Mouse (Mus musculus): ENCODE measurements at regions not wholly inside any gene's neighbourhood (a gene's known extent, or its start where the extent isn't known, plus 50 kb on each side); places are given as distances from the start of the nearest gene placed in this dataset.
A peak's percentile ranks its signal among the peaks of the same experiment; 100 is the strongest.

DNA sequence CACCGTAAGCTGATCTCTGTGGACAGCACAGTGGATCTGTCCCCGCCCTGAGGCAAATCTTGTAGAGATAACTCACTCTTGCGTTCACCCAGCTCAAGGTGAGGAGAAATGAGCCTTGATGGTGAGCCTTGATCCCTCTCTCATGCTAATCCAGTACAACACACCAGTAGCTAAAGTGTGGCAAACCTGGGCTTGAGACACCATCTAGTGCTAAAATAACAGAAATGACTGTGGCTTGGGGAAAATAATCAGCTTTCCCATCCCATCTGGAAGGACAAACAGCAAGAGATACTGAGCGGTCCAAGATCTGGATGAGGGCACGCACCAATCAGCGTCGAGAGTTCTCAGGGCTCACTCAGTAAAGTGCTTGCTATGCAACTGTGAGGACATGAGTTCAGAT, 50.9 kb upstream of the Cbln4 start:
- no peak for DNase-seq

GRCm38 (mm10) chr2:172103881-172104655, 60.8 kb upstream of the Cbln4 start:
- peak; percentile 4 for DNase-seq

DNA sequence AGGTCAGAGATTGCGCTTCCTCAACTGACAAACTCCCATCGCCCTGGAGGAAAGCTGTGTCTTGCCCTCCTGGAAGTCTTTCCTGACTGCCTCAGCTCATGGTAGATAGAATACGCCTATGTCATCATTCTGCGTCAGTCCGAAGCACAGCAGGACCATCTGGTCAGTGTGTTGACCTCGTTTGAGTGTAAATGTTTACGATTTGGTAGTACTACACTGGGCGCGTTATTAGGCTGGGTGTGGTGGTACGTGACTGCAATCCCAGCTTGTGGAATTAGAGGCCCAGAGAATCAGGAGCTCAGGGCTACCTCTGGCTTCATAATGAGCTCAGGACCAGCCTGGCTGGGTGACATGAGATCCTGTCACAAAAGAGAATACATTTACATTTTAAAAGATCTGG, 62.0 kb upstream of the Cbln4 start:
- no peak for DNase-seq

- no peak for DNase-seq
Measured at GRCm38 (mm10) chr2:172110706-172111105, 67.4 kb upstream of the Cbln4 start.

DNA sequence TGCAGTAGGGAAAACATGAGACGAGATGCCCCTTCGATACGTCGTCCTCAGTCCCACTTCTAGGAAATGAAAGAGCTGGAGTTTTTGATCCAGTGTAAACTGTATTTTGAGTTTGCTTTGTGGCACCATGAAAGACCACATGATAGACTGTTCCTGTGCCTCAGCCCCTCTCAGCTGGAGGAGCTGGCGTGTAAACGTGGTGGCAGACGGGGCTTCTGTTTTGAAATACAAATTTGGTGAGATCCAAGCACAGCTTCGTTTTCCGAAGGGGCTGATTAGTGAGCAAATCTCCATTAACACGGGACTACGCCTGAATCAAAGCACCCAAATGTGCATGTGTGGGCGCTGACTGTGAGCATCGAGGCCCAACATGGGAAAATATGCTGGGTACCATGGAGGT, 70.4 kb upstream of the Cbln4 start:
- DNase-seq = no peak

DNA sequence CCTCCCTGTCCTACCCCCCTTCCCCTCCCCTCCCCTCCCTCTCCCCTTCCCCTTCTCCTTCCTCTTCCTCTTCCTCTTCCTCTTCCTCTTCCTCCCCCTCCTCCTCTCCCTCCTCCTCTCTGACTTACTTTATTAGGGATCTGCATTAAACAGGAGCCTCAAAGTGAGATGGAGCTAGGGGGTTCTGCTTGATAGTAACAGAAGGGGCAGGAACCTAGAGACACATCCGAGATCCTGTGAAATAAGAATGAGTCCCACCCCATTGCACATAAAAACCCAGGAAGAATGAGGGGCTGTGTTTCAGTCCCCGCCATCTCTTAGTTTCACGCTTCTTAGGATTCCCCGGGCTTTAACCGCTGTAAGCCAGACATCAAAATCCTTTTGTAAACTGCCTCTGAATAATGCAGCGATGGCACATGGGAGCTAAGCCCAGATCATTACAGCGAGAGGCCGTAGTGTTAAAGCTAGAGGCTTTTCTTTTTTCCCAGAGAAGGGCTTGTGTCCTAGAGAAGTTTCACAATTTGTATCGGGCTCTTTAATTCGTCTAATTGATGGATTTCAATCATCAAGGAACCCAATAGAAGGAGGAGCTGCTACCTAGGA, 72.4 kb upstream of the Cbln4 start:
- DNase-seq = no peak

DNA sequence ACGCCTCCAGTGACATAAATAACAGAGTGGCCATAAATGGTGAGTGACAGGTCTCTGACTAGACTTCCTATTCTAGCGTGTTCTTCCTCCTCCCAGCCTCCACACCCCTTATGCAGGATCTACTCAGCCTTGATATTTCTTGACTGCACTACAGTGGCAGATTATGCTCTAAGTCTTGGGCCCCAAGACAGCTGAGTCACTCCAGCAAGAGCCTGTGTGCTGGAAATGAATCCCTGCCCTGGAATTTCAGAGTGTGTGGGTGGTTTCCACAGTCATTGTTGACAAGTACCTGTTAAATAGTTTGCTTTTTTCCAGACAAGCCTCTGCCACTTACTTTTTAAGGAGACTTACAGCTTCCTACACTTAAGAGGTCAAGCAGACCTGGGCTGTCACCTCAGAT, 84.3 kb upstream of the Cbln4 start:
- no peak for DNase-seq

DNA sequence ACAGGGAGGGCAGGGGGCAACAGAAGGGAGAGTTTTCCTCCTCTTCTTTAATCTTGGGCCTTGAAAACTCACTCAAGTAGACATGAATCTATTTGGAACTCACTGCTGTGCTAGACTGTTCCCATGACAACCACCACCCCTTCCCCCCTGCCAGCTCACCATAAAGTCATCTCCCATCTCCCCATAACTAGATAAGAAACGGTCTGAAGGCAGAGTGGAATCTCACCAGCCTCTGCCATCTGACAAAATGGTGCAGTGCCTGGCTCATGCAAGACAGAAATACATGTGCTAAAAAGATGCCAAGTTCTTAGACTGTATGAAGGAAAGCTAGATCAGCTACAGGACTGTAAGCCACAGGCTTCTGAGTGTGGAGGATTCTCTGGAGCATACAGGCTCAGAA, 88.0 kb upstream of the Cbln4 start:
- no peak for DNase-seq

GRCm38 (mm10) chr2:172132623-172133332, 89.5 kb upstream of the Cbln4 start:
- no peak for DNase-seq

DNA sequence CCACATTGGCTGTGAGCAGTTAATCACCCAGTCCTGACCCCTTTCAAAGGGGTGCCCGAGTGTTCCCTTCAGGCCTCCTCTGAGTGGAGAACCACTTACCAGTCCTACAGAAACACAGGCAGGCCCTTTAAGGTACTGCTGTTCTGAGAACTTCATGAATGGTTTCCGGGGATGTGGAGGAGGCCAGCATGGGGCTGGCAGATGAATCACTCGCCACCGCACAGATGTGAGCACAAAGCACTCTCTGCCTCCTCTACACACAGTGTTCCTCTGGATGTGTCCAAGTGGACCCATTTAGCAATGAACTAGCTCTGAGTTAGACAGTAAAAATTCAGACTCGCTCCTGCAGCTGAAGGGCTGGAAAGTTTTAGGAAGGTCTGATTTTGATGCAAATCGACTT, 96.8 kb upstream of the Cbln4 start:
- DNase-seq = no peak

DNA sequence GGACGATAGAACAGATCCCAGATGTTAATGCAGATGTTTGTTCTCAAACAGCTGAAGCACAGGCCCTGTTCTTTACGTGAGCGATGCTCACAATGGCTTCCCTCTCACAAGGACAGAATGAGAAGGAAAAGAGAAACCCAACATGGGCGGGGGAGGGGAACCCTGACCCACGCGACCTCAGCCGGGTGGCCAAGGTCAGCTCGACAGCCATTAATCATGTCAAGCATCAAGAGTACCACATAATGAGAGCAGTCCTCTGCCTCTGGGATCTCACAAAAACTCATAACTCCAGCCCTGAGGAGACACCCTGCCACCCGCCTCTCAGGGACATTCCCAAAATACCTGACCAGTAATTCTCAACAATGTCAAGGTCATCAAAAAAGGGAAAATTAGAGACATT, 100.0 kb upstream of the Cbln4 start:
- no peak for DNase-seq

DNA sequence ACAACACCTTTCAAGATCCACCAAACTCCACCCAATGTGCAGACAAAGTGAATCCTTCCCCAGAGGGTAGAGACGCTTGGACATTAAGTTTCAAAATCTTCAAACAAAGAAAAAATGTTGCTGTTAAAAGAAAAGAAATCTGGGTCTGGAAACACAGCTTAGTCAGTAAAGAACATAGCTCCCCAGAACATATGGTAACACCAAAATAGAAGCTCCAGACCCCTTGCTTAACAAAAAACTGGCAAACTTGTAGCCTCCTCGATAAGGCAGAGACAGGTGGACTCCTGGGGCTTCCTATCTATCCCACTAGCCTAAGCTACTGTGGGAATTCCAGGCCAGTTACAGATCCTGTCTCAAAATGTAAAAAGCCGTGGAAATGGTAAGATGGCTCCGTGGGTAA, 99.6 kb upstream of the Mc3r start:
- no peak for DNase-seq

DNA sequence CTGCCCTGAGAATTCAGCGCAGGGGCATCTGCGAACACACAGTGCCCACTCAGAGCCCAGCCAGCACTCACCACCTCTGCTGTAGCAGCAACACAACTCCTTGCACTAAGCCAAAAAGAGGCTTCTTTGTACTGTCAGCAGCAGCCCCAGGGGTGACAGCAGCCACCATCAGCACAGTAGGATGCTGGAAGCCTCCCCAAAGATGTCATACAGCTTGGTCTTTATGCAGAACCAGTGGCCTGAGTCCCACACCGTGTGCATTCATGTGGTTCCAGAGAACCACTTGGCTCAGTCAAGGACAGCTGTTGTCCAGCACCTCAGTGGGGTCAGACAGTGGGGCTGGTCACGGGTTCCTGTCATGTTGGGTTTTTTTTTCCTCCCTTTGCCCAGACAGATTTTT, 98.6 kb upstream of the Mc3r start:
- DNase-seq = no peak

DNA sequence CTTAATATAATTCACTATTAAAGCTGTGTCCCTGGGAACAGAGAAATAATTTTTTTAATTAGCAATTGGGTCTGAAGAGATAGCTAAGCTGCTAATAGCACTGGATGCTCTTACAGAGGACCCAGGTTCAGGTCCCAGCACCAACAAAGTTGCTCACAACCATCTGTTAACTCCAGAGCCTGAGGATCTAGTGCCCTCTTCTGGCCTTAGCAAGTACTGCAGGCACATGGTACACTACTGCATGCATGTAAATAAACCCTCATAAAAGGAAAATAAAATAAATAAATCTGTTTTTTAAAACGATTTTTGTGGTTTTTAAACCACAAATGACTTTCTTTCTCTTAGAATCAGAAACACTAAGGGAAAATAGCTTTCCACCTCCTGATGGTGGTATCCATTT, 97.4 kb upstream of the Mc3r start:
- DNase-seq = no peak

- DNase-seq = no peak
Measured at GRCm38 (mm10) chr2:172159909-172160308, 88.4 kb upstream of the Mc3r start.

DNA sequence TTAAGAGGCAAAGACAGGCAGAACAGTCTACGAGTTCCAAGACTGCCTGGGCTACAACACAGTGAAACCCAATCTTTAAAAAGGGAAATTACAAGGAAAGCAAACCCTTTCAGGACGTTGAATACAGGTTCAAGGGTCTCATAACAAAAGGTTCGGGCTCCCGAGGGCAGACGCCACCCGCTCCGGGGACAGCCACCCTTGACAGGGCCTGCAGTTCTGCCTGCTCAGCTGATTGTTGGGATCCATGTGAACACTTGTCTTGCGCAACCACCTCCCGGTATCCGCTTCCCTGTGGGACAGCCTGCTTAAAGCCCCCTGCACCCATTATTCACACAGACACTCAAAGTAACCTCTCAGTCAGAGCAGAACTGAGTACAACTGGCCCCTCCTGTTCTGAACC, 70.9 kb upstream of the Mc3r start:
- DNase-seq = no peak

GRCm38 (mm10) chr2:172179301-172179700, 69.0 kb upstream of the Mc3r start:
- DNase-seq = no peak

DNA sequence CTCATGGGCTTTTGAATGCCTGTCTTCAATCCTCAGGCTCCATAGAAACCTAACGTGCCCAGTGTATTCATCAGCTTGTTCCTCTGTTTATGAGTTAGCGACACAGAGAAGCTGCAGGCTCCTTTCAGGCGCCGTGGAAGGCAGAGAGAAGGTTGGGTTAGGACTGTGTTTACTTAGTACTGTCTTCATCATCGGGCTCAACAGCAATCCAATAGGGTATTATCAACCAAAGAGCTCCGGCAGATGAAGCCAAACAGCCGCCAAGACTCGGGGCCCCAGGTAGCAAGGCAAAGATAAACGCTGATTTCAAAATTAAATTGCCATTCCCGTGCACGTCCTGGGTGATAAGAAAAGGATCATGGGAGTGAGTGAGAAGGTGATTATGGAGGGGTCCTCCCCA, 50.5 kb upstream of the Mc3r start:
- no peak for DNase-seq
